11 mouse cellular contexts compared by ENCODE assay signal in genomic region chr12:105960592-105961330, GRCm38 (mm10). TPM values are rescaled to one million over a fixed set of nuclear protein-coding genes. Genes with fewer than 3 reads are reported as not detected.
DNase-seq lines count a peak whose midpoint lies in the region; ATAC-seq and TF ChIP-seq lines count a peak whose summit lies in the region.
"Had no signal": no experiment of that assay in that cellular context is flagged by ENCODE, and none has a peak within 500 bp of the region (broad histone marks: within the 10 kb centered on the region; RNA-seq: fewer than 3 reads in every experiment).

No protein-coding gene starts in this region.

- H3K4me3 ChIP-seq in heart, embryonic 12.5 days = 0 out of 2 replicates have a peak overlapping the region, but pooled peaks have one; percentile 3
- no peak overlapping the region for H3K4me3 ChIP-seq in lung, adult 2 months (replicated peaks; ENCODE audit: extremely low read depth, low read depth, low read length)
- H3K4me3 ChIP-seq: erythroblast, embryonic 14.5 days; liver, embryonic 15.5 days had no signal

- no peaks in the 10 kb centered on the region for H3K9me3 ChIP-seq in heart, embryonic 12.5 days (replicated peaks)
- H3K9me3 ChIP-seq: liver, embryonic 15.5 days had no signal

- no peaks in the 10 kb centered on the region for H3K36me3 ChIP-seq in heart, embryonic 12.5 days
- H3K36me3 ChIP-seq: liver, embryonic 15.5 days had no signal

- intact Hi-C loops in left cerebral cortex, postnatal 14 days (cut with DNase I) = loop anchor here (5.0 kb wide), 1 partner anchor 103 kb away; no protein-coding TSS in a partner anchor
- intact Hi-C loops in heart, postnatal 10 days (cut with DNase I) = no loop called here

- peaks cover 25% of the 10 kb centered on the region for H3K27me3 ChIP-seq in heart, embryonic 12.5 days (replicated peaks)

- 0 out of 2 replicates have a peak overlapping the region, but pooled peaks have one; percentile 9 for H3K4me2 ChIP-seq in heart, embryonic 12.5 days
- H3K4me2 ChIP-seq: liver, embryonic 15.5 days had no signal

- no peak for TF ChIP-seq POLR2A in lung, adult 2 months (IDR thresholded peaks at IDR 0.05; ENCODE audit: borderline replicate concordance, extremely low read depth, low read depth, low read length)

- no peak for DNase-seq in heart, adult 8-10 months (ENCODE audit: low spot score)
- peak; percentile 44 to 51 for DNase-seq in frontal cortex, postnatal 14 days (ENCODE audit: low spot score in 2 of 2)
- peak; percentile 61 to 74 for DNase-seq in left cerebral cortex, postnatal 14 days (ENCODE audit: low spot score in 2 of 2)
- DNase-seq in right cerebral cortex, postnatal 10 days (ENCODE audit: low spot score in 2 of 2) = peak; percentile 62 to 71
- no peak for DNase-seq in heart, postnatal 10 days
- DNase-seq in liver = no peak
- DNase-seq in lung, adult 2 months = no peak

- peaks cover 20% of the 10 kb centered on the region for H3K4me1 ChIP-seq in heart, embryonic 12.5 days (replicated peaks)
- no peaks in the 10 kb centered on the region for H3K4me1 ChIP-seq in lung, adult 2 months (ENCODE audit: control insufficient read depth, insufficient read depth, low read length)

- WGBS in heart, embryonic 12.5 days = 23% methylated on average over 19 of the region's 19 CpGs
- 13% methylated on average over 19 of the region's 19 CpGs for WGBS in lung, adult 2 months

- TF ChIP-seq CTCF in lung, adult 2 months (IDR thresholded peaks at IDR 0.05; ENCODE audit: insufficient read depth, low read length) = no peak

- H3K9ac ChIP-seq in heart, embryonic 12.5 days = no peak overlapping the region
- H3K9ac ChIP-seq: liver, embryonic 15.5 days had no signal

- H3K27ac ChIP-seq in heart, embryonic 12.5 days (ENCODE audit: poor library complexity, severe bottlenecking) = no peak overlapping the region
- H3K27ac ChIP-seq: liver, embryonic 15.5 days had no signal

- ATAC-seq in heart, embryonic 12.5 days (ENCODE audit: insufficient number of reproducible peaks, low FRiP score) = no peak
- ATAC-seq: intestine, embryonic 16.5 days had no signal

RNA-seq across cellular contexts. Expression of gene Vrk1, which starts 49.3 kb away (rescaled TPM):
- 46.8 and 47.0 TPM in 2 replicates for polyA plus RNA-seq in heart, embryonic 12.5 days (2016; fragmentation: Nextera tagmentation; extraction: Ambion mirVana)
- 1 to 10 TPM; 6.9 to 9.5 (median 8.2) TPM for total RNA-seq in heart, adult 8-10 months (2022)
- total RNA-seq in left cerebral cortex, postnatal 14 days (2021) = 10 to 100 TPM; 12.4 to 14.9 TPM
- 10 to 100 TPM; 17.8 to 19.1 TPM for total RNA-seq in heart, postnatal 10 days (2021)
- 5.2 and 7.9 TPM in 2 replicates for polyA plus RNA-seq in lung, adult 2 months (2012; rRNA removed)

Comparison
In these comparisons a context has a peak if more than half of its experiments do, and no peak if none do; other contexts are left out.
1. DNase-seq: peak in frontal cortex, postnatal 14 days (2 of 2), left cerebral cortex, postnatal 14 days (2 of 2) and right cerebral cortex, postnatal 10 days (2 of 2); none in heart, adult 8-10 months (single experiment), heart, postnatal 10 days (0 of 2), liver (single experiment) and lung, adult 2 months (single experiment).